Mouse (Mus musculus): ENCODE measurements around the gene Dgcr8. TPM values are rescaled to one million over a fixed set of nuclear protein-coding genes. Genes with fewer than 3 reads are reported as not detected.

Gene Dgcr8
- polyA plus RNA-seq, 1 experiment from 2014 or later: 25.7 TPM

- no peak overlapping the region for H3K4me3 ChIP-seq (ENCODE audit: low read length)
These were observed 47.5 kb downstream of the Dgcr8 start for GRCm38 (mm10) chr16:18241581-18241980.

GRCm38 (mm10) chr16:18236676-18237501 is 52.2 kb downstream of the Dgcr8 start:
- no peak for ATAC-seq
- Histone ChIP-seq H3K27me3 (replicated peaks; ENCODE audit: control insufficient read depth, insufficient read depth, low read length) (no peaks in the 10 kb centered on the region), H3K36me3 (ENCODE audit: control insufficient read depth, insufficient read depth, low read length) (peaks cover 29% of the 10 kb centered on the region), H3K4me1 (ENCODE audit: control insufficient read depth, insufficient read depth, low read depth, low read length) (peaks cover 23% of the 10 kb centered on the region), H3K27ac (ENCODE audit: low read depth, low read length) (no peak overlapping the region), H3K9ac (ENCODE audit: low read depth, low read length) (no peak overlapping the region), H3K4me3 (ENCODE audit: low read length) (no peak overlapping the region), H3K9me3 (ENCODE audit: control insufficient read depth, low read length) (no peaks in the 10 kb centered on the region), H3K4me2 (ENCODE audit: low read length) (no peak overlapping the region)
- WGBS: 76% methylated on average over 7 of the region's 7 CpGs

More at GRCm38 (mm10) chr16:18241581-18241980, 47.5 kb downstream of the Dgcr8 start:
- Histone ChIP-seq H3K36me3 (ENCODE audit: control insufficient read depth, insufficient read depth, low read length) (peaks cover 61% of the 10 kb centered on the region), H3K4me1 (ENCODE audit: control insufficient read depth, insufficient read depth, low read depth, low read length) (peaks cover 4% of the 10 kb centered on the region), H3K27me3 (replicated peaks; ENCODE audit: control insufficient read depth, insufficient read depth, low read length) (no peaks in the 10 kb centered on the region), H3K4me2 (ENCODE audit: low read length) (no peak overlapping the region), H3K9ac (ENCODE audit: low read depth, low read length) (no peak overlapping the region), H3K27ac (ENCODE audit: low read depth, low read length) (no peak overlapping the region), H3K9me3 (ENCODE audit: control insufficient read depth, low read length) (no peaks in the 10 kb centered on the region)
- ATAC-seq: no peak
- 89% methylated on average over 10 of the region's 10 CpGs for WGBS

DNA sequence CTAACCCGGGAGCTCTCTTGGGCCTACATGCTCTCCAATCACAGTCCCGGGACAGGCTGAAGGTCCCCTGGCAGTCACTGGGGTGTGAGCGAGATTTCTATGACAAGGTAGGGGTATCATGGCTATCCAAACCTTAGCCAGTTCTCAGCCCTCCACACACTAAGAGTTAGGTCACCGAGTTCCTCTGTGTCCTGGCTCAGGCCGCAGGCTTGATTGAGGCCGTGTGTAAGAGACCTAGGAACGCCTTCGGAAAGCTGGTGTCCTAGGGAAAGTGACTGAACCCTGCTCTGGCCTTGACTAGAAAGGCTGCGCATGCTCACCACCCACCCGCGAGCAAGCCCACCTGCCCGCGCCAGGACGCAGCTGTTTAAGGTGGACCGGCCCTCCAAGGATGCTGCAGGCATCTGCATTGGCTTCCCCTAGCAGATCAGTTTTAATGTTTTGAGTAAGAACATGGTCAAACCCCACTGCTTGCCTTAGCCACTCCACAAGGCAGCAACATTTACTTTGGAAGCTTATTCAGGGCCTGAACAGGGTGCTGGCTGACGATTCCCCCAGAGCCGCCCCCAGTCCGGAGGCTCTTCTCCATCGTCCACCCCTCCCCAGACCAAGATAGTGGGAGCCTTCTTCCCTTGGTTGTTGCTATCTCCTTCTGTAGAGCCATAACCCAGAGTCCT is 53.5 kb downstream of the Dgcr8 start:
- no peaks in the 10 kb centered on the region for H3K27me3 ChIP-seq (replicated peaks; ENCODE audit: control insufficient read depth, insufficient read depth, low read length)
- peak overlapping the region; percentile 95 for H3K27ac ChIP-seq (ENCODE audit: low read depth, low read length)
- ATAC-seq: peak; percentile 86
- peak overlapping the region; percentile 92 for H3K4me3 ChIP-seq (ENCODE audit: low read length)
- peaks cover 23% of the 10 kb centered on the region for H3K4me1 ChIP-seq (ENCODE audit: control insufficient read depth, insufficient read depth, low read depth, low read length)
- H3K4me2 ChIP-seq (ENCODE audit: low read length): peak overlapping the region; percentile 82
- peak overlapping the region; percentile 95 for H3K9ac ChIP-seq (ENCODE audit: low read depth, low read length)
- 4% methylated on average over 19 of the region's 19 CpGs for WGBS
- peaks cover 17% of the 10 kb centered on the region for H3K36me3 ChIP-seq (ENCODE audit: control insufficient read depth, insufficient read depth, low read length)
- H3K9me3 ChIP-seq (ENCODE audit: control insufficient read depth, low read length): no peaks in the 10 kb centered on the region

DNA sequence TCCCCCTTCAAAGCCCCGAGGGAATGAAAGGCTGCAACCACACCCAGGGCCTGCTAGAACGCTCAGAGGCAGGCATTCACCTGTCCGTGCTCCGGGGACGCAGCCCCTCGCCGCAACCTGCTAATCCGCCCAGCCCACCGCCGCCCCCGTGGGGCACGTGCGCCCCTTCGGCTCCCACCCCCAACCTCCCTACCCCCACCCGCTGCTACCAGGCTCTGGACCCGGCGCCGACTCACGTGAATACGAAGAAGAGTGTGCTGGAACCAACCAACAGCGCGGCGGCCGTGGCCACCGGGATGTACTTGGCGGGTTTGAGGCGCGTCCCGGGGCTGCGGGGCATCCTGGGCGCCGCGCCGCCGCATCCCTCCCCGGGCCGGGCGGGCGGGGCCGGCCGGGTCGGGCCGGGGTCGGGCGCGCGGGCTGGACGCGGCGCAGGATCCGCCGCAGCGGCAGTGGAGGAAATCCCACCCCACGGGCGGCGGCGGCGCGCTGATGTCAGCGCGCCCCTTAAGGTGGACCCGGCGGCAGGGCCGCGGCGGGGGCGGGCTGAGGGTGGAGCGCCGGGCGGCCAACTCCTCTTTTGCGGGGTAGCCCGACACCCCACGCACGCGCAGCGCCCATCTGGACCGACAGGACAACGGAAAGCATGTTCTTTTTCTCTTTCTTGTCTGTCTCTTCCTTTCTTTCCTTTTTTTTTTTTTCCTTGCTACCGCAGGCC is 54.2 kb downstream of the Dgcr8 start, which contains the start of gene Zdhhc8:
Gene Zdhhc8 (minus strand): TSS at position 466 of the 718 bp plus-strand sequence.
- peak within 1 kb of the TSS; percentile 95 for H3K9ac ChIP-seq (ENCODE audit: low read depth, low read length)
- peaks cover 29% of the 10 kb centered on the region for H3K4me1 ChIP-seq (ENCODE audit: control insufficient read depth, insufficient read depth, low read depth, low read length)
- H3K36me3 ChIP-seq (ENCODE audit: control insufficient read depth, insufficient read depth, low read length): peaks cover 11% of the 10 kb centered on the region; the same call in 1 of the 2 replicates
- peak; percentile 85 for ATAC-seq
- peak within 1 kb of the TSS; percentile 95 for H3K27ac ChIP-seq (ENCODE audit: low read depth, low read length)
- no peaks in the 10 kb centered on the region for H3K27me3 ChIP-seq (replicated peaks; ENCODE audit: control insufficient read depth, insufficient read depth, low read length)
- peak within 1 kb of the TSS; percentile 82 for H3K4me2 ChIP-seq (ENCODE audit: low read length)
- WGBS: 2% methylated on average over 49 of the region's 79 CpGs
- no peaks in the 10 kb centered on the region for H3K9me3 ChIP-seq (ENCODE audit: control insufficient read depth, low read length)
- H3K4me3 ChIP-seq (ENCODE audit: low read length): peak within 1 kb of the TSS; percentile 92

DNA sequence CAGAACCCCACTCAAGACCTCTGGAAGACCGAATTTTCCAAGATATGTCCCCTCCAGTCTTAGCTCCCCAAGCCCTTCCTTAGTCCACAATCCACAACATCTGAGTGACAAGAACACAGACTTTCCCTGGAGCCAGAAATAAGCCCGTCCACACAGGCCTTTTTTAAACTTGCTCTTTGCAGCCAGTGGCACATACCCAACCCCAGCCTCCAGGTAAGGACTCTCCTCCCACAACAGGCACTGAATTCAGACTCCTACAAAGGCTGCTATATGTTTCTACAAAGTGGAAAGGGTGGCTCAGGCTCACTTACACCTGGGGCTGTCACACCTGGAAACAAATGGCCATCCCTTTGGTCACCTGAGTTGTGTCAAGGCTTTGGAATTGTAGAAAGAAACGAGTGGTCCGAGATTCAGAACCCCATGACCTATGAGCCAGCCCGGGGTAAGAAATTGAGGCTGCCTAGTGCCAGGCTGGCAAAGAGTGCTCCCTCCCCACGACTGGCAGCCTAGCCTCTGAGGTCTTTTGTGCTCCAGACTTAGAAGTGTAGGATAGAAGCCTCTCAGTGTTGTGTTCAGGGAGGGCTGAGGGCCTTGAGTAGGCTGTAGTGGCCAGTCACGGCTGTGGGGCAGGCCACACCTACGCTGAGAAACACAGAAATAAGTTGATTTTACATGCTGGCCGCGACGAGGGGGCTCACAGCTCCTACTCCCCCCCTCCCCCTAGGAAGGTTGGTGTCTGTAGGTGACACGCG is 55.0 kb downstream of the Dgcr8 start:
- peaks cover 5% of the 10 kb centered on the region; the same call in 1 of the 2 replicates for H3K36me3 ChIP-seq (ENCODE audit: control insufficient read depth, insufficient read depth, low read length)
- peak overlapping the region; percentile 95 for H3K9ac ChIP-seq (ENCODE audit: low read depth, low read length)
- WGBS: 20% methylated on average over 13 of the region's 13 CpGs
- peaks cover 34% of the 10 kb centered on the region for H3K4me1 ChIP-seq (ENCODE audit: control insufficient read depth, insufficient read depth, low read depth, low read length)
- H3K27me3 ChIP-seq (replicated peaks; ENCODE audit: control insufficient read depth, insufficient read depth, low read length): no peaks in the 10 kb centered on the region
- H3K27ac ChIP-seq (ENCODE audit: low read depth, low read length): peak overlapping the region; percentile 95
- H3K4me2 ChIP-seq (ENCODE audit: low read length): peak overlapping the region; percentile 82
- peak; percentile 16 for ATAC-seq
- peak overlapping the region; percentile 92 for H3K4me3 ChIP-seq (ENCODE audit: low read length)
- no peaks in the 10 kb centered on the region for H3K9me3 ChIP-seq (ENCODE audit: control insufficient read depth, low read length)

DNA sequence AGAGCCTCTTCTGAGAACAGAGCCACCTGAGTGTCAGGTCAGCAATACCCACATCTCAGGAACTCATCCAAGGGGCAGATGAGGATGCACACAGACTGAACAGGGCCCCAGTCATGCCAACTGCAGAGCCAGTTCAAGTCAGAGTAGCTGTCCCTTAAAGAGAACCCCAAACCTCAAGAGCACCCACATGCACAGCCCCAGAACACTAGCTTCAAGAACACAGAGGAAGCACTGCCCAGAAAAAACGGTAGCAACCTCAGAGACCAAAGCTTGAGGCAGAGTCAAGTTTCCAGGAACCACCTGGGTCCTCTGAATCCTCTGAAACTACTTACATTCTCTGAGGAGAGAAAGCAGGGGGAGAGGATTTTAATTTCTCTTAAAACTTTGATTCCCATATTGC is 55.6 kb downstream of the Dgcr8 start:
- Histone ChIP-seq H3K27me3 (replicated peaks; ENCODE audit: control insufficient read depth, insufficient read depth, low read length) (no peaks in the 10 kb centered on the region), H3K9me3 (ENCODE audit: control insufficient read depth, low read length) (no peaks in the 10 kb centered on the region), H3K36me3 (ENCODE audit: control insufficient read depth, insufficient read depth, low read length) (no peaks in the 10 kb centered on the region), H3K9ac (ENCODE audit: low read depth, low read length) (no peak overlapping the region), H3K4me1 (ENCODE audit: control insufficient read depth, insufficient read depth, low read depth, low read length) (peaks cover 38% of the 10 kb centered on the region), H3K4me3 (ENCODE audit: low read length) (no peak overlapping the region; the same call in 1 of the 2 replicates), H3K4me2 (ENCODE audit: low read length) (peak overlapping the region; percentile 82), H3K27ac (ENCODE audit: low read depth, low read length) (no peak overlapping the region)
- ATAC-seq: no peak
- 56% methylated on average over 1 of the region's 1 CpGs for WGBS

- Histone ChIP-seq H3K4me1 (ENCODE audit: control insufficient read depth, insufficient read depth, low read depth, low read length) (peaks cover 38% of the 10 kb centered on the region), H3K9me3 (ENCODE audit: control insufficient read depth, low read length) (no peaks in the 10 kb centered on the region), H3K9ac (ENCODE audit: low read depth, low read length) (no peak overlapping the region), H3K36me3 (ENCODE audit: control insufficient read depth, insufficient read depth, low read length) (peaks cover 14% of the 10 kb centered on the region), H3K4me2 (ENCODE audit: low read length) (no peak overlapping the region), H3K27me3 (replicated peaks; ENCODE audit: control insufficient read depth, insufficient read depth, low read length) (no peaks in the 10 kb centered on the region), H3K27ac (ENCODE audit: low read depth, low read length) (no peak overlapping the region), H3K4me3 (ENCODE audit: low read length) (no peak overlapping the region)
- ATAC-seq: no peak
- WGBS: 91% methylated on average over 4 of the region's 4 CpGs
These were observed 57.6 kb downstream of the Dgcr8 start for GRCm38 (mm10) chr16:18231451-18231850.

DNA sequence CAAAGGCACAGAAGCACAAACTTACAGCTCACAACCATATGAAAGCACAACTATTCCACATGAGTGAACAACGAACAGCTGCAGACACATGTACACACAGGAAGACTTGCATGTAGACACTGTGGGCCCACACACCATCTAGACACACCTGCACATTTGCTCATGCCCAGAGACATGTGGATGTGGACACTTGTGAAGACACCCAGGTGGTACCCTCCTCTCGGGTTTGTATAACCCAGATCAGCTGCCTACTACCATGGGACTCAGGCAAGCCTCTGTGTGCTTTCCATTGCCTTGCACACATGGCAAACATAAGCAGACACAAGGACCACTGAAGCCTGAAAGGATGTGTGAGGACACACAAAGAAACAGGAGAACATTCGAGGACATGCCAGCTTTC is 58.0 kb downstream of the Dgcr8 start:
- WGBS: 87% methylated on average over 3 of the region's 3 CpGs
- no peak for ATAC-seq
- Histone ChIP-seq H3K27ac (ENCODE audit: low read depth, low read length) (no peak overlapping the region), H3K9ac (ENCODE audit: low read depth, low read length) (no peak overlapping the region), H3K27me3 (replicated peaks; ENCODE audit: control insufficient read depth, insufficient read depth, low read length) (no peaks in the 10 kb centered on the region), H3K4me3 (ENCODE audit: low read length) (no peak overlapping the region), H3K4me1 (ENCODE audit: control insufficient read depth, insufficient read depth, low read depth, low read length) (peaks cover 34% of the 10 kb centered on the region), H3K36me3 (ENCODE audit: control insufficient read depth, insufficient read depth, low read length) (peaks cover 18% of the 10 kb centered on the region), H3K9me3 (ENCODE audit: control insufficient read depth, low read length) (no peaks in the 10 kb centered on the region), H3K4me2 (ENCODE audit: low read length) (no peak overlapping the region)
